Mouse (Mus musculus) telencephalon, adult 2 months (tissue): ENCODE measurements around the gene Scube2.

Experiments used
- DNase-seq: peaks from one replicate; pipeline ENCODE4 v3.0.0-alpha.2; 2011; ENCODE audit warnings: low read depth, low spot score

The Scube2 gene

GRCm38 (mm10) chr7:109852017-109852416 lies 13.5 kb downstream of the Scube2 start:
- peak; percentile 33 for DNase-seq

DNA sequence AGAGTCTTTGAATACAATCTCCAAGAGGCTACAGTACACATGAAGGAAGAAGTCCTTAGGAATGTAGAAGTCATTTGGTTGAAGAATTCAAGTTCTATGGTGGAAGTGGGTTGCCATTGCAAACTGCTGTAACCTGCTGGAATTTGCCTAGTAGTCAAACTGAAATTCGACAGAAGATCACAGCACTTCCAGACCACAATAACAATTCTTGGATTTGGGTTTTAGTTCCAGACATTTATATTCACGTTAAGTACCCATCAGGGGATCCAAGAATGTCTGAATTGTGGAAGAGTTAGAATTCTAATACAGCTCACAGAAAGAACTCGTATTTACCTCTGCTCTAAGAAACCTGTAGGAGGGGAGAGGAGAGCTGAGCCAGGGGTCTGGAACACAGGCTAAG lies 14.9 kb downstream of the Scube2 start:
- DNase-seq: no peak

- DNase-seq: no peak
Measured at GRCm38 (mm10) chr7:109849750-109850434, 15.6 kb downstream of the Scube2 start.

DNA sequence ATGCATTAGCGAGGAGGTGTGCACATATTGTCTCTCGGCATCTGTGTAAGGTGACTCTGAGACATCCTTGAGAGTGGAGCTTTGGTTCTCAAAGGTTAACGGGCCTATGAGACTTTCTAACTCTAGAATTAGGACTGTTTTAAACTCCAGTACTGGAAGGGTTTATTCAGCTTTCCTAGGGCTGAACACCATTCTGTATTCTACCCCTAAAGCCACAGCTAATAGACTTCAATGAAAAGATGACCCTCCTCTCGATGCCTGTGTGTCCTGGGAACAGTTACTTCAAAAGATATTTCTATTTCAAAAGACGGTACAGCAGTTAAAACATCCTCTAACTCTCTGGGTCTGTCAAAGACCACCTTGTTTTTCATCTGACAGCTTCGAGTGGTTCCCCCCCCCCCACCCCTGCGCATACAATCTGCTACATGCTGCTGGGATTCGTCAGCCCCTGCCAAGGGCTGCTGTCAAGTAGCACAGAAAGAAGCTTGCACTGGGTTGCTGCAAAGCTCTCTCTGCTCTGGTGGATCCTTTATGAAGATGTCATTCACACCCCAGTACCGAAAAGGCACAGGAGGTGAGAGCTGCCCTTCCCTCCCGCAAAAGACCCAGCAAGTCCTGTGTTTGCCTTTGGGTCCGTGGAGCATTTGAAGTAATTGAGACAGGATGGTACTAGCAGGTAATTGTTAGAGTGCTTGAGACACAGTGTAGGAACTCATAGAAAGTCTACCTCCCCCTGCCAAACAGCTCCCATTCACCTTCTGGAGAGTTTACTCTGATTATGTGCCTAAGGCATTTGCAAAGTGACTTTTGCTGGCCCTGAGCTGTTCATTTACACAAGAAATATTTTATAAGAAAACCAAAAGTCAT lies 16.4 kb downstream of the Scube2 start:
- DNase-seq: no peak

- no peak for DNase-seq
Measured at GRCm38 (mm10) chr7:109844100-109844499, 21.4 kb downstream of the Scube2 start.

- no peak for DNase-seq
Measured at GRCm38 (mm10) chr7:109841618-109842418, 23.7 kb downstream of the Scube2 start.

DNA sequence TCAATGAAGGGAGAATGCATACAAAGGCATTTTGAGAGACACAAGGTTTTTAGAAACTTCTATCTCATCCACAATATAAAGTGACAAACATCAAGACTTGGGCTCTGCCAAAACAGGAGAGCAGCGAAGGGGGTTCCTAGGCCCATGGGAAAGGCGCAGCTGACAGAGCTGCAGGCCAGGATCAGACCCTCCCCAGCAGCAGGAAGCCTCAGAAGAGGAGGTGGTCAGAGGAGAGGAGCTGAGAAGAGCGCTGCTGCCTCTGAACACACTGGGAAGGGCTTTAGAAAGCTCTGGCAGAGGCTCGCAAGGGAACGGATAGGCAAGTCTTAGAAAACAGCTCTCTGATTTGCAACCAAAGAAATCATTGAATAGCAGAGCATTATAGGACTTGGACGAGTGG lies 24.4 kb downstream of the Scube2 start:
- DNase-seq: no peak

- no peak for DNase-seq
Measured at GRCm38 (mm10) chr7:109838613-109839012, 26.9 kb downstream of the Scube2 start.

DNA sequence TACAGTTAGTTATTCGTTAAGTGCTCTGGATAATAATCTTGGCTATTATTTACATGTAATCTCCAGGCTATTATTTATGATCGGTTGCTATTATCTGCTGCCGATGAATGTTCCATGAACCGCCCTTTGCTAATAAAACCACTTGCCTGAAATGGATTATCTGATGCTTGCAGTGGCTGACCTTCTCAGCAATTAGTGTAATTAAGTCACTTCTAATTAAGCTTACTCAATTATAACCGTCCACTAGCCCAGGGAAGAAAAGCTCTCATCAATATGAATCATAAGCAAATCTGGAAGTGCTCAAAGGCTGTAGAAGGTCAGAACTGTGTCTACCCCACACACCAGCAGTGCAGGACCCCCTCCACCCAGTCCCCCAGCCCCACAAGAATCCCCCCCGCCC lies 27.8 kb downstream of the Scube2 start:
- DNase-seq: no peak

GRCm38 (mm10) chr7:109834894-109835293 lies 30.6 kb downstream of the Scube2 start:
- no peak for DNase-seq

DNA sequence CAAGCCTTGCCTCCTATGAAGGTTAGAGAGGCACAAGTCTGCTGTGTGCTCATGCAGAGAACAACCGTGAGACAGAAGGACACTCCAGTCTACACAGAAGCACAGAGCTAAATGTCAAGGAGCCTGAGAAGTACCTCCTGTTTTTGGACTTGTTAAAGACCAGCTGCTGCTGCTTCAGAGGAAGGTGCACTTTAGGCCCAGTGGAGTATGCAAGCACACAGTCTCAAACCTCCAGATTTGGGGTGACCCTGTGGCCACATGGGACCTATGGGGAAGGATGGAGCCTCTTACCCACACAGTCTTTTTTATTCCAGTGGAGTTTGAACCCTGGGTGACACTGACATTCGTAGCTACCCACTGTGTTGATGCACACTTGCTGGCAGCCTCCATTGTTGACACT lies 34.1 kb downstream of the Scube2 start:
- DNase-seq: no peak

- no peak for DNase-seq
Measured at GRCm38 (mm10) chr7:109826911-109827310, 38.6 kb downstream of the Scube2 start.

GRCm38 (mm10) chr7:109825293-109825692 lies 40.2 kb downstream of the Scube2 start:
- no peak for DNase-seq

DNA sequence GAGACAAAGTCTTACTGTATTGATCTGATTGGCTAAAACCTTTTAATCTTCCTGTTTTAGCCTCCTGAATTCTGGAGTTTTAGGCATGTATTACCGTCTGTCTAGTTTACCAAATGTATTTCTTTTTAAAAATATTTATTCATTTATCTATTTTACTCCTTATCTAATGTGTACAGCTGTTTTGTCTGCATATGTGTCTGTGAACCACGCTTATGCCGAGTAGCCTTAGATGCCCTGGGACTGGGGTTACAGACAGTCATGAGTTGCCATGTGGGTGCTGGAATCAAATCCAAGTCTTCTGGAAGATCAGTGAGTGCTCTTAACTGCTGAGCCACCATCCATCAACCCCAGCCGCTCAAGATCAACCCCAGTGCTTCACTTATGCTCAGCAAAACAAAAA lies 46.9 kb downstream of the Scube2 start:
- no peak for DNase-seq

DNA sequence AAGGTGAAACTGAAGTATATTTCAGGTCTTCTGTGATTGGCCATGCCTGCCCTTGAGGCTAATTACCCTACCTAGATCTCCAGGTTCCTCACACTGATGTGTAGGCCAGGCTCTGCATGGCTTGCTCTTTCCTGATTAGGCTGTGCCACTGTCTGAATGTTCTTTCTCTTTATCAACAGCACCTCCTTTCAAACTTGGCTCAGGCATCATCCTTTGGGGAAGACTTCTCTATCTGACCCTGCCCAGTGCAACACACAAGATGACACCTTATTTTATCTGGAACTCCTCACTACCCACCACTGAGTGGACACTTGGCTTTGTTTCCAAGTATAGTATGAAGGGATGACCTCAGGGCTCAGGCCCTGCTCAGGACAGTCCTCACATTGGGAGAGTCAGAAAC lies 47.5 kb downstream of the Scube2 start:
- no peak for DNase-seq

DNA sequence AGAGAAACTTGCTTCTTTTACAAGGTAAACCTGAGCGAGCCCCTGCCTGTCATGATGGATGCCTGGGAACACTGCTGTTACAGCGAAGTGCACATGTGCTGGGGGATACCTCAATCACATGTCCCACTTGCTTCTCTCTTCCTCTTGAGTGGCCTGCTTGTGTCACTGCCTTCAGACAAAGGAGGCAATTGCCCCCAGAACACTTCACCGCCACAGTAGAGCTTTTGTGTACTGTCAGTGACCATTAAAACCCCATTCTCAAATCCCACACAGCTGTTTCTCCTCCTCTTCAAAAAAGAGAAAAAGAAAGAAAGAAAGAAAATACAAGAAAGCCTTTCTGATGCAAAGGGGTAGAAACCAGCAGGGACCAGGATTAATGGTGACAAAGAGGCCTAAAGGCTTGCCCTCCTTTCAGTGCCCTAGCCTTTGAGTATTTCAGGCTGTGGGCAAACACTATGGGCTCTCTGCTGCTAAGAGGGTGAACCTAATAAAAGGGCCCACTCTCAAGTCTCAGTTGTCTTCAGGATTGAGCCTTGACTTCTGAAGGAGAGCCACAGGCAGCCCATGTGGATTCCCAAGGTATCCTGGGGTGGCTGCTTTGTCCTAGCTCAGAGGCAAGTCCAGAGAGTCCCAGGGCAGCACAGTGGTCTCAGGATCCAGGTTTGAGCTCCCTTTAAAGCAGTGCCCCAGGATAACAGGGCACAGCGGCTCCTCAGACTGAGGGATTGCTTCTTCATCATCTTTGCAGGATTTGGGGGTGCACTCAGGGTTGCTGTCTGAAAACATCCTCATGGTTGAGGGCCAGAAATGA lies 51.9 kb downstream of the Scube2 start:
- no peak for DNase-seq

DNA sequence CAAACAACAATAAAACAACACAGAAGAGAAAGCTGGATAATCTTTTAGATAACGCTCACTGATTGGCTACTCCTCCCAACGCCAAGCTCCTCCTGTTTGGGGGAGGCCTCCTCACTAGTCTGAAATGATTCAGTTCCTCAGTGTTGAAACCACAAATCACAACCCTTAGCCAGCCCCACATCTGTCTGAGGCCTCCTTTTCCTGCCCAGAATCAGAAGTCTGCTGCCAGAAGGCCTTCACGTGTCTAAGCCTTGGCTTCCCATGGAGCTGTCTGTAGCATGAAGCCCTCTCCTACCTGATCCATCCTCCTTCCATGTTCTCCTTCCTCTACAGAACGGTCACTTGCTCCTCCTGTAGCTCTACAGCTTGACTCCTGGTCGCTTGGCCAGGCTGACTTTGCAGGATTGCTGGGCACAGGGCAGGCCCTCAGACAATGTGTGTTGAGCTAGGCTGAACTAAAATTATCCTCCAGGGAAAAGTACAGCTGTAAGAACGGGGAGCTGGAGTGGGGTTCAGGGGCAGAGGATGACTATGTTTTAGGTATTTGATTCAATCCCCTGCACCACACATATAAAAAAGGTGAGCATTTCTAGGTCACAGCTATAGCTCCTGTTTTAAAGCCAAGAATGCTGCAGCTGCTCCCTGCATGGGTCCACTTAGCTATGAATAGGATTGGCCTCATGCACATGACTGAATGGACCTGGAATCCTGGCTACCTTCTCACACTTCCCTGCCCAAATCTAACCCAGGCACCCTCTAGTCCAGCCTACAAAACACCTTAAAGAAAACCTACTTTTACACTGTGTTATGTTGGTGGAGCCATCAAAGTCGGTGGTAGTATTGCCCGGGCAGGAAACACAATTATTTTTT lies 57.6 kb downstream of the Scube2 start:
- DNase-seq: no peak

- DNase-seq: no peak
Measured at GRCm38 (mm10) chr7:109804843-109805242, 60.6 kb downstream of the Scube2 start.

DNA sequence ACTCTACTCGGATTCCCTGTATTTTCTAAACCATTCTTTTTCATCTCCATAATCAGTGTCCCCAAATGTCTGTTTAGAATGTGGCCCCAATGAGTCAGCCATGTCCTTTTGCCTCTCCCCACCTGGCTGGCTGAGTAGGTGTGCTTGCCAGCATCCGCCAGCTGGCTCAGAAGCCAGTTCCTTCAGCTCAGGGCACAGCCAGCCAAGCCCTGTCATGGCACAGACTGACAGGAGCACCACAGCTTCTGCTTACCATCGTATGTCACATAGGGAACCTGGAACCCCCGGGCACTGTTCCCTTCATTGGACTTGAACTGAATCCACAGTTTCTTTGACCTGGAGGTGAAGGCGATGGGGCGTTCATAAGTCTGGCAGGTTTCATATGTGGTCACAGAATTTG lies 61.1 kb downstream of the Scube2 start:
- DNase-seq: no peak

GRCm38 (mm10) chr7:109803516-109803915 lies 62.0 kb downstream of the Scube2 start:
- DNase-seq: no peak
